Mouse (Mus musculus): ENCODE results near the gene Ifngr1. TPM values are rescaled to one million over a fixed set of nuclear protein-coding genes. Genes with fewer than 3 reads are reported as not detected.

The Ifngr1 gene
- polyA plus RNA-seq, 1 experiment from 2014 or later, result 28.9 TPM

- H3K4me3 ChIP-seq, result no peak overlapping the region
- WGBS, result 69% methylated on average over 5 of the region's 5 CpGs
- no peaks in the 10 kb centered on the region for H3K9me3 ChIP-seq
- H3K9ac ChIP-seq, result no peak overlapping the region
- H3K4me2 ChIP-seq (replicated peaks), result no peak overlapping the region
- no peaks in the 10 kb centered on the region for H3K36me3 ChIP-seq
- no peak overlapping the region for H3K27ac ChIP-seq
- no peaks in the 10 kb centered on the region for H3K4me1 ChIP-seq
- H3K27me3 ChIP-seq (replicated peaks), result no peaks in the 10 kb centered on the region
- no peak for ATAC-seq (ENCODE audit: low FRiP score, low read depth)
These were observed 28.0 kb downstream of the Ifngr1 start for GRCm38 (mm10) chr10:19619736-19620135.

GRCm38 (mm10) chr10:19621408-19622048 is 29.8 kb downstream of the Ifngr1 start, which contains the start of gene Il22ra2:
Gene Il22ra2, plus strand, starts transcription at chr10:19621998.
- WGBS, result 91% methylated on average over 2 of the region's 2 CpGs

GRCm38 (mm10) chr10:19624617-19625016 is 32.9 kb downstream of the Ifngr1 start:
- Histone ChIP-seq H3K9ac (no peak overlapping the region), H3K9me3 (no peaks in the 10 kb centered on the region), H3K27ac (no peak overlapping the region), H3K36me3 (no peaks in the 10 kb centered on the region), H3K4me2 (replicated peaks) (no peak overlapping the region), H3K27me3 (replicated peaks) (no peaks in the 10 kb centered on the region), H3K4me1 (no peaks in the 10 kb centered on the region), H3K4me3 (no peak overlapping the region)
- WGBS, result 94% methylated on average over 1 of the region's 1 CpGs
- ATAC-seq (ENCODE audit: low FRiP score, low read depth), result no peak

More at GRCm38 (mm10) chr10:19621408-19622048, 29.8 kb downstream of the Ifngr1 start, which contains the start of gene Il22ra2:
- no peaks in the 10 kb centered on the region for H3K9me3 ChIP-seq
- no peak within 1 kb of the TSS for H3K4me2 ChIP-seq (replicated peaks)
- no peaks in the 10 kb centered on the region for H3K27me3 ChIP-seq (replicated peaks)
- H3K4me3 ChIP-seq, result no peak within 1 kb of the TSS
- H3K4me1 ChIP-seq, result no peaks in the 10 kb centered on the region
- H3K36me3 ChIP-seq, result no peaks in the 10 kb centered on the region
- no peak within 1 kb of the TSS for H3K27ac ChIP-seq
- ATAC-seq (ENCODE audit: low FRiP score, low read depth), result no peak
- H3K9ac ChIP-seq, result no peak within 1 kb of the TSS

GRCm38 (mm10) chr10:19627342-19627741 is 35.6 kb downstream of the Ifngr1 start:
- H3K36me3 ChIP-seq, result no peaks in the 10 kb centered on the region
- no peaks in the 10 kb centered on the region for H3K9me3 ChIP-seq

GRCm38 (mm10) chr10:19627748-19628147 is 36.0 kb downstream of the Ifngr1 start:
- Histone ChIP-seq H3K4me2 (replicated peaks) (no peak overlapping the region), H3K36me3 (no peaks in the 10 kb centered on the region), H3K4me3 (no peak overlapping the region), H3K27me3 (replicated peaks) (no peaks in the 10 kb centered on the region), H3K4me1 (no peaks in the 10 kb centered on the region), H3K9ac (no peak overlapping the region), H3K27ac (no peak overlapping the region), H3K9me3 (no peaks in the 10 kb centered on the region)
- no peak for ATAC-seq (ENCODE audit: low FRiP score, low read depth)
- WGBS, result 86% methylated on average over 4 of the region's 4 CpGs

More at GRCm38 (mm10) chr10:19627342-19627741, 35.6 kb downstream of the Ifngr1 start:
- WGBS, result 99% methylated on average over 2 of the region's 2 CpGs
- no peak for ATAC-seq (ENCODE audit: low FRiP score, low read depth)
- Histone ChIP-seq H3K4me1 (no peaks in the 10 kb centered on the region), H3K27me3 (replicated peaks) (no peaks in the 10 kb centered on the region), H3K9ac (no peak overlapping the region), H3K4me2 (replicated peaks) (no peak overlapping the region), H3K4me3 (no peak overlapping the region), H3K27ac (no peak overlapping the region)

- Histone ChIP-seq H3K4me3 (no peak overlapping the region), H3K27me3 (replicated peaks) (no peaks in the 10 kb centered on the region), H3K36me3 (no peaks in the 10 kb centered on the region), H3K4me1 (no peaks in the 10 kb centered on the region), H3K27ac (no peak overlapping the region), H3K4me2 (replicated peaks) (no peak overlapping the region), H3K9me3 (no peaks in the 10 kb centered on the region), H3K9ac (no peak overlapping the region)
- WGBS, result 86% methylated on average over 13 of the region's 13 CpGs
- no peak for ATAC-seq (ENCODE audit: low FRiP score, low read depth)
These were observed 40.0 kb downstream of the Ifngr1 start for GRCm38 (mm10) chr10:19631616-19632195.

GRCm38 (mm10) chr10:19638851-19639250 is 47.1 kb downstream of the Ifngr1 start:
- no peaks in the 10 kb centered on the region for H3K4me1 ChIP-seq
- no peaks in the 10 kb centered on the region for H3K27me3 ChIP-seq (replicated peaks)
- H3K9ac ChIP-seq, result no peak overlapping the region
- H3K36me3 ChIP-seq, result no peaks in the 10 kb centered on the region
- no peak overlapping the region for H3K4me3 ChIP-seq
- no peaks in the 10 kb centered on the region for H3K9me3 ChIP-seq
- 89% methylated on average over 5 of the region's 5 CpGs for WGBS
- no peak overlapping the region for H3K4me2 ChIP-seq (replicated peaks)
- ATAC-seq (ENCODE audit: low FRiP score, low read depth), result no peak
- no peak overlapping the region for H3K27ac ChIP-seq

GRCm38 (mm10) chr10:19639630-19640029 is 47.9 kb downstream of the Ifngr1 start:
- WGBS, result 96% methylated on average over 1 of the region's 1 CpGs
- H3K4me2 ChIP-seq (replicated peaks), result no peak overlapping the region

GRCm38 (mm10) chr10:19645119-19645518 is 53.4 kb downstream of the Ifngr1 start:
- H3K9ac ChIP-seq, result no peak overlapping the region
- no peaks in the 10 kb centered on the region for H3K9me3 ChIP-seq
- H3K36me3 ChIP-seq, result no peaks in the 10 kb centered on the region
- no peak for ATAC-seq (ENCODE audit: low FRiP score, low read depth)
- no peak overlapping the region for H3K4me2 ChIP-seq (replicated peaks)
- H3K4me3 ChIP-seq, result no peak overlapping the region
- WGBS, result 91% methylated on average over 2 of the region's 2 CpGs
- no peaks in the 10 kb centered on the region for H3K4me1 ChIP-seq
- no peak overlapping the region for H3K27ac ChIP-seq
- no peaks in the 10 kb centered on the region for H3K27me3 ChIP-seq (replicated peaks)

More at GRCm38 (mm10) chr10:19639630-19640029, 47.9 kb downstream of the Ifngr1 start:
- Histone ChIP-seq H3K27ac (no peak overlapping the region), H3K27me3 (replicated peaks) (no peaks in the 10 kb centered on the region), H3K9me3 (no peaks in the 10 kb centered on the region), H3K4me1 (no peaks in the 10 kb centered on the region), H3K4me3 (no peak overlapping the region), H3K9ac (no peak overlapping the region), H3K36me3 (no peaks in the 10 kb centered on the region)
- ATAC-seq (ENCODE audit: low FRiP score, low read depth), result no peak

GRCm38 (mm10) chr10:19657426-19657825 is 65.7 kb downstream of the Ifngr1 start:
- H3K27ac ChIP-seq, result no peak overlapping the region
- H3K27me3 ChIP-seq (replicated peaks), result no peaks in the 10 kb centered on the region
- WGBS, result 92% methylated on average over 9 of the region's 9 CpGs
- no peak overlapping the region for H3K4me3 ChIP-seq
- no peak overlapping the region for H3K9ac ChIP-seq
- no peak for ATAC-seq (ENCODE audit: low FRiP score, low read depth)
- H3K4me1 ChIP-seq, result no peaks in the 10 kb centered on the region
- H3K9me3 ChIP-seq, result no peaks in the 10 kb centered on the region
- H3K4me2 ChIP-seq (replicated peaks), result no peak overlapping the region
- no peaks in the 10 kb centered on the region for H3K36me3 ChIP-seq

Data from neural tube, embryonic 12.5 days (tissue).